9 mouse cellular contexts compared by ENCODE assay signal in genomic region chr17:67352956-67353795, GRCm38 (mm10). TPM values are rescaled to one million over a fixed set of nuclear protein-coding genes. Genes with fewer than 3 reads are reported as not detected.
A peak's percentile ranks its signal among the peaks of the same experiment; 100 is the strongest.
DNase-seq lines count a peak whose midpoint lies in the region; ATAC-seq and TF ChIP-seq lines count a peak whose summit lies in the region.
"Had no signal": no experiment of that assay in that cellular context is flagged by ENCODE, and none has a peak within 500 bp of the region (broad histone marks: within the 10 kb centered on the region; RNA-seq: fewer than 3 reads in every experiment).

No protein-coding gene starts in this region.

- H3K4me2 ChIP-seq in intestine, embryonic 14.5 days (ENCODE audit: low read length): peak overlapping the region; percentile 69
- peak overlapping the region; percentile 72 for H3K4me2 ChIP-seq in liver, embryonic 12.5 days
- peak overlapping the region; percentile 75 for H3K4me2 ChIP-seq in myocyte (ENCODE audit: low read depth)

- H3K36me3 ChIP-seq in intestine, embryonic 14.5 days (ENCODE audit: control insufficient read depth, insufficient read depth, low read length): no peaks in the 10 kb centered on the region
- no peaks in the 10 kb centered on the region for H3K36me3 ChIP-seq in liver, embryonic 12.5 days
- H3K36me3 ChIP-seq in myocyte (ENCODE audit: control insufficient read depth, insufficient read depth): no peaks in the 10 kb centered on the region
- H3K36me3 ChIP-seq: G1E had no signal

- H3K4me3 ChIP-seq in left cerebral cortex, adult 2 months: peak overlapping the region; percentile 76
- peak overlapping the region; percentile 69 for H3K4me3 ChIP-seq in intestine, embryonic 14.5 days (ENCODE audit: low read depth, low read length)
- H3K4me3 ChIP-seq in liver, embryonic 12.5 days: peak overlapping the region; percentile 55
- H3K4me3 ChIP-seq in myocyte: peak overlapping the region; percentile 59

- no peak for TF ChIP-seq POLR2A in myocyte (IDR thresholded peaks at IDR 0.05; ENCODE audit: insufficient read length, low read depth)

- H3K79me2 ChIP-seq in myocyte (ENCODE audit: control insufficient read depth, insufficient read depth): no peaks in the 10 kb centered on the region

- peak overlapping the region; percentile 86 for H3K27ac ChIP-seq in left cerebral cortex, adult 2 months
- H3K27ac ChIP-seq in intestine, embryonic 14.5 days (ENCODE audit: low read depth): no peak overlapping the region
- H3K27ac ChIP-seq in liver, embryonic 12.5 days: no peak overlapping the region

- 0 out of 2 replicates have a peak, but pooled peaks have one; percentile 11 for ATAC-seq in intestine, embryonic 14.5 days (replicated peaks; ENCODE audit: low FRiP score, low TSS enrichment, low read depth)
- no peak for ATAC-seq in liver, embryonic 12.5 days

- 4% methylated on average over 50 of the region's 50 CpGs for WGBS in intestine, embryonic 14.5 days
- 5% methylated on average over 50 of the region's 50 CpGs for WGBS in liver, embryonic 12.5 days (ENCODE audit: insufficient replicate concordance)

- TF ChIP-seq CTCF in left cerebral cortex, adult 2 months (IDR thresholded peaks at IDR 0.05): peak; percentile 2; the same call in 1 of the 2 replicates

- DNase-seq in left cerebral cortex, adult 2 months (ENCODE audit: extremely low spot score in 1 of 2, low spot score in 2 of 2): peak; percentile 16 to 29
- no peak for DNase-seq in left cerebral cortex, adult 11 months (ENCODE audit: low spot score)
- DNase-seq in embryo, embryonic 10 days (ENCODE audit: low spot score): peak; percentile 66
- DNase-seq in gastrocnemius, postnatal 4 days (ENCODE audit: low spot score in 2 of 2): peak; percentile 47 to 70
- DNase-seq in intestine, embryonic 14.5 days (ENCODE audit: low spot score): peak; percentile 77
- DNase-seq in thymus, postnatal 4 days: peak; percentile 14

- no peaks in the 10 kb centered on the region for H3K9me3 ChIP-seq in intestine, embryonic 14.5 days (ENCODE audit: control insufficient read depth, low read length)
- H3K9me3 ChIP-seq in liver, embryonic 12.5 days (replicated peaks): no peaks in the 10 kb centered on the region

- intact Hi-C loops in left cerebral cortex, adult 2 months (cut with DNase I): loop anchor here (5.0 kb wide), 5 partner anchors 96 to 671 kb away; no protein-coding TSS in a partner anchor

- H3K9ac ChIP-seq in intestine, embryonic 14.5 days (ENCODE audit: low read length): peak overlapping the region; percentile 74
- H3K9ac ChIP-seq in liver, embryonic 12.5 days: peak overlapping the region; percentile 39; the same call in 1 of the 2 replicates

- peak overlapping the region; percentile 34 for H3ac ChIP-seq in myocyte (ENCODE audit: control insufficient read depth, insufficient read length)

- H3K4me1 ChIP-seq in intestine, embryonic 14.5 days (replicated peaks; ENCODE audit: control insufficient read depth, insufficient read depth, low read length): peaks cover 12% of the 10 kb centered on the region
- no peaks in the 10 kb centered on the region for H3K4me1 ChIP-seq in liver, embryonic 12.5 days

- peaks cover 6% of the 10 kb centered on the region; the same call in 1 of the 2 replicates for H3K27me3 ChIP-seq in intestine, embryonic 14.5 days (replicated peaks; ENCODE audit: control insufficient read depth, insufficient read depth, low read length)
- H3K27me3 ChIP-seq in liver, embryonic 12.5 days (replicated peaks): peaks cover 55% of the 10 kb centered on the region
- no peaks in the 10 kb centered on the region for H3K27me3 ChIP-seq in myocyte (ENCODE audit: control insufficient read depth, insufficient read depth, insufficient read length)

TF ChIP-seq in myocyte, 11 proteins besides CTCF, POLR2A, EP300 and RAD21:
- TF ChIP-seq TCF12 (IDR thresholded peaks at IDR 0.05; ENCODE audit: insufficient read depth, poor library complexity, severe bottlenecking) (no peak), REST (IDR thresholded peaks at IDR 0.05; ENCODE audit: insufficient read depth, insufficient read length) (no peak), SRF (IDR thresholded peaks at IDR 0.05; ENCODE audit: control insufficient read depth, insufficient read length, low read depth) (no peak), USF1 (IDR thresholded peaks at IDR 0.05; ENCODE audit: low read depth) (no peak), MYOG (IDR thresholded peaks at IDR 0.05; ENCODE audit: control insufficient read depth in 1 of 3, insufficient read depth in 1 of 3, insufficient read length in 2 of 3, low read depth in 2 of 3) (no peak), E2F4 (IDR thresholded peaks at IDR 0.05; ENCODE audit: insufficient read depth) (no peak), MAX (IDR thresholded peaks at IDR 0.05; ENCODE audit: low read depth) (no peak), MYOD1 (IDR thresholded peaks at IDR 0.05; ENCODE audit: control insufficient read depth in 1 of 3, insufficient read length in 2 of 3, low read depth in 2 of 3) (no peak), CEBPB (IDR thresholded peaks at IDR 0.05; ENCODE audit: insufficient read depth, poor library complexity, severe bottlenecking) (no peak), POLR2AphosphoS2 (IDR thresholded peaks at IDR 0.05; ENCODE audit: insufficient read length, low read depth) (no peak)

RNA-seq across cellular contexts. Expression of gene Ptprm, which starts 1.1 kb away (rescaled TPM):
- 10 to 100 TPM; 37.6 to 42.5 TPM for total RNA-seq in left cerebral cortex, adult 2 months (2021)
- 10 to 100 TPM; 54.5 to 60.0 TPM for total RNA-seq in gastrocnemius, postnatal 4 days (2021)
- 15.9 and 16.0 TPM in 2 replicates for polyA plus RNA-seq in intestine, embryonic 14.5 days (2014; fragmentation: Nextera tagmentation; extraction: Ambion mirVana)
- 2.5 and 2.6 TPM in 2 replicates for polyA plus RNA-seq in liver, embryonic 12.5 days (2016; fragmentation: Nextera tagmentation; extraction: Ambion mirVana)
- 6.5 TPM for polyA plus RNA-seq in myocyte (2012; fragmentation: generic; extraction: Trizol)
- polyA plus RNA-seq: G1E had no signal
